Mouse (Mus musculus): ENCODE measurements at regions not wholly inside any gene's neighbourhood (a gene's known extent, or its start where the extent isn't known, plus 50 kb on each side); places are given as distances from the start of the nearest gene placed in this dataset.

DNA sequence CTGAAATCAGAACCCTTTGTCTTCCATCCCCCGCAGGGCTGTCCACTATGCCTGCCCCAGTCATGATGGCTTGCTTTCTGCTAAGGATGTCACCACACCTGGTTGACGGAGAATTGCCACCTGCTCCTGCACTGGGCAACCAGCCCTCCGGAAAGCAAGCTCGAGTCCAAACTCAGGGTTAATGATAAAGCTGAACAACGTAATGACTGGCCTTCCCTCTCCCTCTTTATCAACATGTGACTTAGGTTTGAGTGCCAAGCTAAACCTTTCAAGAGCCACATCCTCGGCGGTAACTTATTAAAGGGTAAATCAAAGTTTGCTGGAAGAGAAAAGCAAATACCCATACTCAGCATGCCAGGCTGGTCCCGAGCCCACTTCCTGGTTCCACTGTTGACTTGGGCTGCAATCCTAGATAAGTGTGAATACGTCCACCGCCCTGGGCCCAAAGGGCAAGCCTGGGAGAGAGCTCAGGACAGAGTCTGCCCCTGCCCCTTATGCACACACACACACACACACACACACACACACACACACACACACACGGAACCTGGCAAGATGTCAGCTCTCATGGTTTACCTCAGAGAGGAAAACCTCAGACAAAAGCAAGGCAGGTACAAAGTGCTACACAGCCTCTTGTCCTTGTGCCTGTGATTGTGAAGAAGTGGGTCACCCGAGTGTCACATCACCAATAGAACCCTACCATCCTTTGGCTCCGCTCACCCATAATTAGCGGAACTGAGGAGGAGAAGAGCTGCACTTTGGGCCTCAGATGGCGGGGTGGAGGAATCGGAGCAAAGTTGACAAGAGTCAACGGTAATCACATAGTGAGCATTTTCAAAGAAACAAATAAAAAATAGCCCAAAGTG lies 116.0 kb downstream of the Tomm20 start:
- TF ChIP-seq CTCF (IDR thresholded peaks at IDR 0.05; ENCODE audit: borderline replicate concordance, extremely low read depth, insufficient read depth, insufficient read length) (no peak), POLR2A (IDR thresholded peaks at IDR 0.05; ENCODE audit: borderline replicate concordance, extremely low read depth, insufficient read depth, insufficient read length, poor library complexity, severe bottlenecking) (no peak)
